Mouse (Mus musculus): Measurements from ENCODE around the gene Sema5b.

DNA sequence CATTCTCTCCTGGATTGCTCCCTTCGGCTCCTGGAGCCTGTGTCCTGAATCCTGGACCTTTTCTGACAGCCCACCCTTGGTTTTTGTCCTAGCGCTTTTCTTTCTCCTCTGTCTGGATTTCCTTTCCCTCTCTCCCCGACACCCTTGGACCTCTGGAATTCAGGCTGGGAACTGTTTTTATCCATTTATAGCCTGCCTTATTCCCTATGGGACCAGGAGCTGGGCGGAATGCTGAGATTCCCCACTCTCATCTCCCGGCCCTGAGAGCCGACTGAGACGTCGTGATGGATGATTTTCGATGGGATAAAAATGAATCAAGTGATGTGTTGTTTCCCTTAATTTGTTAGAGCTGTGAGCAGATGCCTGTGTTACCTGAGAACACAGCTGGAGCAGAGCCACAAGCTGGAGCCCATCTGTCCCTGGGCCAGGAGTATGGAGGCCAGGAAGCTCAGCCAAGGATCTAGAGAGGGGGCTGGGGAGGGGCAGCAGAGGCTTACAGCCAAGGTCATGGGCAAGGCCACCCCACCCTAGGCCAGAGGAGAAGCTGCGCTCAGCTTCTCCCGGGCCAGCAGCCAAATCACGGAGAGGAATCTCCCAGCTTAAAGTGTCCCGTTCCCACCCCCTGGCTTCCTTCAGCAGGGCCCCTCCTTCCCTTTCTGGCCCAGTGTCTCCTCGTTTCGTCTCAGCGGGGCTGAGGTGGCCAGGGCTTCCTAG, 89.7 kb downstream of the Sema5b start:
- TF ChIP-seq ZNF384 (IDR thresholded peaks at IDR 0.05; ENCODE audit: low read depth, low read length): no peak
- no peak for TF ChIP-seq CHD2 (IDR thresholded peaks at IDR 0.05; ENCODE audit: low read depth, low read length)
- no peak for TF ChIP-seq ZC3H11A (IDR thresholded peaks at IDR 0.05; ENCODE audit: borderline replicate concordance, low read depth, low read length)
- TF ChIP-seq HCFC1 (IDR thresholded peaks at IDR 0.05; ENCODE audit: borderline replicate concordance, insufficient read depth, low read length): no peak

Measured in ES-E14 (cell line).